Mouse (Mus musculus) neural tube, embryonic 13.5 days (tissue): Measurements from ENCODE around the gene Mapt. TPM values are rescaled to one million over a fixed set of nuclear protein-coding genes. Genes with fewer than 3 reads are reported as not detected.
"Not testable (repeated sequence)": the region's sequence is repeated elsewhere in the genome, so short reads cannot be mapped to it uniquely, and the experiment has no call there.

ENCODE experiments used
- ATAC-seq: fragments of 200-750 bp; cut with Nextera tagmentation; 2 replicates; pipeline ENCODE4 v1.8.0; 2017; ENCODE audit warnings: low read depth, mild to moderate bottlenecking, moderate TSS enrichment, moderate library complexity
- H3K27ac ChIP-seq: fragments of 300-500 bp; sonication (generic); replicated peaks from 2 replicates; pipeline ENCODE4 v1.5.1; 2015; ENCODE audit warnings: moderate library complexity, mild to moderate bottlenecking, inconsistent platforms
- H3K27me3 ChIP-seq: fragments of 300-500 bp; sonication (generic); 2 replicates; pipeline ENCODE4 v1.6.1; 2015; ENCODE audit warnings: mild to moderate bottlenecking, inconsistent platforms
- H3K36me3 ChIP-seq: fragments of 300-500 bp; sonication (generic); 2 replicates; pipeline ENCODE4 v1.6.1; 2015; ENCODE audit warnings: mild to moderate bottlenecking, inconsistent platforms
- H3K4me1 ChIP-seq: fragments of 300-500 bp; sonication (generic); replicated peaks from 2 replicates; pipeline ENCODE4 v1.6.1; 2015; ENCODE audit warnings: inconsistent platforms
- H3K4me2 ChIP-seq: fragments of 300-500 bp; sonication (generic); 2 replicates; pipeline ENCODE4 v1.6.1; 2015; ENCODE audit warnings: inconsistent platforms, mild to moderate bottlenecking, moderate library complexity
- H3K4me3 ChIP-seq: fragments of 300-500 bp; sonication (generic); 2 replicates; pipeline ENCODE4 v1.5.1; 2015; ENCODE audit warnings: mild to moderate bottlenecking, inconsistent platforms
- H3K9ac ChIP-seq: fragments of 300-500 bp; sonication (generic); 2 replicates; pipeline ENCODE4 v1.6.1; 2015; ENCODE audit warnings: moderate library complexity, mild to moderate bottlenecking, inconsistent platforms
- H3K9me3 ChIP-seq: fragments of 300-500 bp; sonication (generic); 2 replicates; pipeline ENCODE4 v1.6.1; 2016; ENCODE audit warnings: inconsistent platforms
- WGBS: fragments of 180-500 bp; shearing (Covaris S2); methylation state at CpG from one replicate; pipeline ENCODE4 v1.1.7; 2015; 5-methylcytosine and 5-hydroxymethylcytosine counted together
- polyA plus RNA-seq: library from polyadenylated mRNA; unstranded; fragments of >200 nt; fragmentation: Nextera tagmentation; extraction: Ambion mirVana; gene quantifications from 2 replicates; pipeline ENCODE4 v1.2.1, GENCODE M21; 2015

Gene Mapt
- polyA plus RNA-seq, 1 experiment from 2014 or later = 665 TPM

DNA sequence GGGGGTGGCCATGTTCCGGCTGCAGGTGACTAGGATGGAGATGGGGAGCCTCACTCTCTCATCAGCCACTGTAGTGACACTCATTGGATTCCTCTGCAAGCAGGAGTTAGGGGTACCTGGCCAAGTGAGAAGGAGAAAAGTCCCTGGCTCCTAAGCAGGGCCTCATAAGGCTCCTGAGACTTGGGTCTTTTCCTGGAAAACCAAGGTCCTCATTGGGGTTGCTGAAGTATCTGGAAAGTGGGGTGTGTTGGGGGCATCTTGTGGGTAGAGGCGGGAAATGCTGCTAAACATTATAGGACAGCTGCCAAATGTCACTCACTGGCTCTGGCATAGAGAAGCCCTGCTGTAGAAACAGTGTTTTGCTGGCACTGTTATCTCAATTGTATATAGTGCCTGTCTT lies 4.7 kb downstream of the Mapt start:
- Histone ChIP-seq H3K9me3 (no peaks in the 10 kb centered on the region), H3K4me1 (peaks cover 57% of the 10 kb centered on the region), H3K27me3 (peaks cover 31% of the 10 kb centered on the region), H3K9ac (peak overlapping the region; percentile 49; the same call in 1 of the 2 replicates), H3K4me3 (peak overlapping the region; percentile 81), H3K27ac (no peak overlapping the region), H3K36me3 (no peaks in the 10 kb centered on the region), H3K4me2 (peak overlapping the region; percentile 79)
- WGBS = 76% methylated on average over 2 of the region's 2 CpGs
- ATAC-seq = no peak

DNA sequence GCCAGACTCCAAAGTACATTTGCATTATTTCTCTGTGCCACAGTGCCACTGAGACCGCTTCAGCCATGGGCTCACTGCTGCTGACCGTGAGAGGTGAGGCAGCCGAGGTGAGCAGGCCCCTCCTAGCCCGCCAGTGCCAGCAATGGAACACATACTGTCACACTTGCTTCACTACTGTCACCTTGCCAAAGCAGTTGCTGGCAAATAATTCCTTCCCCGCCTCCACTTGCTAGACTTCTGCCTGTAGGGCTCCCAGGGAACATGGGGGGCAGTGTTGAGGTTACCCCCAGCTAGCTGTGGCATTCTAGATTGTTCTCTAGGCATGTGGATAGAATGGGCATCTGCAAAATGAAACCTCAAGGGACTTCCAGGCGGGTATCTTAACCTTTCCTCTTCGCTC lies 6.0 kb downstream of the Mapt start:
- no peak for ATAC-seq
- peaks cover 30% of the 10 kb centered on the region for H3K27me3 ChIP-seq
- no peak overlapping the region for H3K9ac ChIP-seq
- no peak overlapping the region for H3K27ac ChIP-seq
- H3K4me1 ChIP-seq = peaks cover 57% of the 10 kb centered on the region
- peak overlapping the region; percentile 79; the same call in 1 of the 2 replicates for H3K4me2 ChIP-seq
- H3K4me3 ChIP-seq = no peak overlapping the region
- H3K9me3 ChIP-seq = no peaks in the 10 kb centered on the region
- H3K36me3 ChIP-seq = no peaks in the 10 kb centered on the region
- 64% methylated on average over 7 of the region's 7 CpGs for WGBS

DNA sequence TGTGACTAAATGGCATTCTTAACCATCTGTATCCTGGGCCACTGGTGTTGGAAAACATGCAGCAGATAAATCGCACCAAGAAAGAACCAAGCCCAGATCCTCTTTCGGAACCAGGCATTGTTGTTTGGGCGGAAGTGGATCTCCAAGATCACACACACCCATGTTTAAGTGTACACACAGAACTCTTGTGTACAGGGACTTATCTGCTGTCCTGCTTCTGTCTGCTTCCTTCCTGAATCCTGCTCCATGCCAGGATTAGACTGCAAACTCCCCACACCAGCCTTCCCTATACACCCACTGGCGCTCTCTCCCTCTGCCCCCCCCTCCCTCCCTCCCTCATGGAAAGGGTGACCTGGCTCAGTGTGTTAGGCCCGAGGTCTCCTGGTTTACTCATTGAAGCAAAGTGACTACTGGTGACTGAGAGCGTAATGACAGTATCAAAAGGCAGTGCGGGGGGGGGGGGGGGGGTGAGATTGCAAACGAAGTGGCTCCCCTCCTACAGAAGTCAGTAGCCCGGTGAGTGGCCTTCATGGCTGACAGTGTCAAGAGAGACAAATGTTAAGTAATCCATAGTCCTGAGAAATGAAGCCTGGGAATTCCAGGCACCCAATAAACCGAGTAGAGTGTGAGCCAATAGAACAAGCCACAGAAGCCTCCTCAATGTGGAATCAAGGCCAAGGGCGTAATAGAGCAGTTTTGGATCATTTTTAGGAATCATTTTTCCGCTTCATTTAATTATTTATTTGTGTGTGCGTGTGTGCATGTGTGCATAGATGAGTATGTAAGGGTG lies 7.0 kb downstream of the Mapt start:
- ATAC-seq = no peak
- H3K4me1 ChIP-seq = peaks cover 54% of the 10 kb centered on the region

DNA sequence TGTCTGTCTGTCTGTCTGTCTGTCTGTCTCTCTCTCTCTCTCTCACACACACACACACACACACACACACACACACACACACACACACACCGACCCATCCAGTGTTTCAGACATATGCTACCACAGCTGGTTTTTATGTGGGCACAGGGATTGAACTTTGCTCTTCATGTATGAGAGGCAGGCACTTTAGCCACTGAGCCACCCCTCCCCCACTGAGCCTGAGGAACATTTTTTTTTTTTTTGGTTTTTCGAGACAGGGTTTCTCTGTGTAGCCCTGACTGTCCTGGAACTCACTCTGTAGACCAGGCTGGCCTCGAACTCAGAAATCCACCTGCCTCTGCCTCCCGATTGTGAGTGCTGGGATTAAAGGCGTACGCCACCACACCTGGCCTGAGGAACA lies 14.3 kb downstream of the Mapt start:
- H3K36me3 ChIP-seq, H3K4me2 ChIP-seq, H3K27ac ChIP-seq, H3K27me3 ChIP-seq, H3K4me3 ChIP-seq, H3K9me3 ChIP-seq, ATAC-seq, H3K9ac ChIP-seq: not testable (repeated sequence)
- 79% methylated on average over 6 of the region's 6 CpGs for WGBS
- peaks cover 27% of the 10 kb centered on the region for H3K4me1 ChIP-seq

More for the DNA sequence above, 7.0 kb downstream of the Mapt start:
- H3K27me3 ChIP-seq = peaks cover 21% of the 10 kb centered on the region
- 63% methylated on average over 13 of the region's 13 CpGs for whole genome bisulfite sequencing
- H3K4me3 ChIP-seq = no peak overlapping the region
- H3K27ac ChIP-seq = no peak overlapping the region
- H3K4me2 ChIP-seq = no peak overlapping the region
- H3K36me3 ChIP-seq = no peaks in the 10 kb centered on the region
- H3K9me3 ChIP-seq = no peaks in the 10 kb centered on the region
- no peak overlapping the region for H3K9ac ChIP-seq

DNA sequence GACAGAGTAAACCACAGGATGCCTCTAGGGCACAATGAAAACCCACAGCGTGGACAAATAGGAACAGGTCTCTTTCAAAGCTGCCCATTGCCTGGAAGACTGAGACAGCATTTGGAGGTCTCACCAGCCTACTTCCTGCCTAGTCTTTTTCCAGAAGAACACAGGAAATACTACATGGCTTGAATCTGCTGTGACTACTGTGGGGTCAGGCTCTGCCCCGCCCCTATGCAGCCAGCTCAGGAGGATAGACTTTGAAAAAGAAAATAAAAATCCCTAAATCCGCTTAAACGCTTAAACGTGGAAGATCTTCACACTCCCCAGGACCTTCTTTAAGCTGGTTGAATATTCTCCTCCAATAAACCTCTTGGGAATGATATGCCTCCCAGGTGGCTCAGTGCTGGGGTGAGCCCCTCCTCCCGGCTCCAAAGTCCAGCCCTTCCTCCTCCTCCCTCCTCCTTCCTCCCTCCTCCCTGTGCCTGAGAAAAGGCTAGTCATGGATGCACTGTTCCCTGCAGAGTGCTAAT lies 15.0 kb downstream of the Mapt start:
- H3K9ac ChIP-seq = no peak overlapping the region
- 16% methylated on average over 6 of the region's 6 CpGs for WGBS
- H3K4me2 ChIP-seq = no peak overlapping the region
- H3K36me3 ChIP-seq = no peaks in the 10 kb centered on the region
- no peaks in the 10 kb centered on the region for H3K9me3 ChIP-seq
- no peaks in the 10 kb centered on the region for H3K27me3 ChIP-seq
- ATAC-seq = no peak
- H3K27ac ChIP-seq = 0 out of 2 replicates have a peak overlapping the region, but pooled peaks have one; percentile 9
- peaks cover 29% of the 10 kb centered on the region for H3K4me1 ChIP-seq
- H3K4me3 ChIP-seq = no peak overlapping the region

DNA sequence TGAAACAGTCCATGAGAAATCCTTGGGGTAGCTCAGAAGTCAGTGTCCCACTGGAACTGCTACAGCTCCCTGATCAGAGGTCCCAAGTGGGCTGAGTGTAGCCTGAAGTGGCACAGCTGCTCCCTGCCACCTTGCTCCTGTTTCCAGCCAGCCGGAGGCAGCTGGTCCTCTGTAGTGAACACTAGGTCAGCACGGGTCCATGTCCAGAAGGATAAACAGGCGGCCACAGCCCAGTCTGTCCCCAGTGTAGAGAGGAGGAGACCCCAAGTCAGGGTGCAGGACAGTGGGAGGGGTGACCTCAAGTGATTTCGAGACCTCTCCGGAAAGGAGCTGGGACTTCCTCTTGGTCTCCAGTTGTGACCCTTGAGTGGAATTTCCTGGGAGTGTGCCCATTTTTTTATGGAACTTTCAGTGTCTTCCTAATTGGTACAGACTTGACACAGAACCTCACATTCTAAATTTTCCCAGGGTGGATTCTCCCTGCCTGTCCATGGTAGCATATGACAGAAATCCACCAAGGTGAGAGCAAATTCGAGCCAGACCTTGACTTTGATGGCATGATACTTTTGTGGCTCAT lies 16.0 kb downstream of the Mapt start:
- Histone ChIP-seq H3K27me3 (no peaks in the 10 kb centered on the region), H3K27ac (no peak overlapping the region), H3K9me3 (no peaks in the 10 kb centered on the region), H3K36me3 (no peaks in the 10 kb centered on the region), H3K4me1 (peaks cover 35% of the 10 kb centered on the region), H3K4me3 (no peak overlapping the region), H3K4me2 (no peak overlapping the region), H3K9ac (no peak overlapping the region)
- no peak for ATAC-seq
- 75% methylated on average over 6 of the region's 6 CpGs for WGBS

DNA sequence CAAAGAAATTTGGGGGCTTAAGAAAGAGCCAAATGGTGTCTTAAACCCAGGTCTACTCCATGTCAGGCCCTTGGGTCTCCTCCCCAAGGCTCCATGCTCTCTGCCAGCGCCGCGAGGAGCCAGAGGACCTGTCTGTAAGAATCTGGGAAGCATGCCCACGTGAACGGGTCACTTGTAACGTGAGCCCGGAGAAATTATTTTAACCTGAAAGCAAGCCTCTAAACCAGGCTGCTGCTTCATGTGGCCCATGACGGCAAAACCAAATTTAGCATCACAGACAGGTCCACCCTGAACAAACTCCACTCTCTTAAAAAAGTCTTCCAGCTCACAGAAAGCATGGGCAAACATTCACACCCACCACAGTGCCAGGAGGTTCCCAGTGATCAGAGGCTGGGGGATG lies 18.2 kb downstream of the Mapt start:
- peaks cover 35% of the 10 kb centered on the region for H3K4me1 ChIP-seq
- no peak overlapping the region for H3K27ac ChIP-seq
- no peak for ATAC-seq
- 82% methylated on average over 8 of the region's 8 CpGs for WGBS
- no peaks in the 10 kb centered on the region for H3K36me3 ChIP-seq
- H3K4me2 ChIP-seq = no peak overlapping the region
- no peak overlapping the region for H3K9ac ChIP-seq
- no peak overlapping the region for H3K4me3 ChIP-seq
- H3K27me3 ChIP-seq = no peaks in the 10 kb centered on the region
- H3K9me3 ChIP-seq = no peaks in the 10 kb centered on the region

DNA sequence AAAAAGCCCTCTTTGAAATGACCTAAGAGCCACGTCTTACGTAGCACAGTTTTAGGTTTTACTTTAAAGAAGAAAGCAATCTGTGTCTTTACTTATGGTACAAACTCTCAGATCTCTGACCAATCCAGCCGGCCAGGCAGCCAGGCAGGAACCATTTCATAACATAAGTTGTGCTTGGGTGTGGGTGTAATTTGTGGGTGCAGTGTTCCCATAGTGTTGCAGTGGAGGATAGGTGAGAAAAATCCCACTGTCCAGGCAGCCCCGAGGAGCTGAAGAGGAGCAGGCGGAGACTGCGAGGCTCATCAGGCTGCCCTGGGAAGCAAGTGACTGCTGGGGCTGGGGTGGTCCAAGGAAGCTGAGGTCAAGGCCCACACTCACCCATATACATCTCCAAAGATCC lies 19.9 kb downstream of the Mapt start:
- no peak overlapping the region for H3K9ac ChIP-seq
- no peak overlapping the region for H3K4me3 ChIP-seq
- no peaks in the 10 kb centered on the region for H3K27me3 ChIP-seq
- no peaks in the 10 kb centered on the region for H3K36me3 ChIP-seq
- ATAC-seq = no peak
- no peak overlapping the region for H3K27ac ChIP-seq
- peaks cover 26% of the 10 kb centered on the region for H3K4me1 ChIP-seq
- no peaks in the 10 kb centered on the region for H3K9me3 ChIP-seq
- no peak overlapping the region for H3K4me2 ChIP-seq
- WGBS = 79% methylated on average over 6 of the region's 6 CpGs

DNA sequence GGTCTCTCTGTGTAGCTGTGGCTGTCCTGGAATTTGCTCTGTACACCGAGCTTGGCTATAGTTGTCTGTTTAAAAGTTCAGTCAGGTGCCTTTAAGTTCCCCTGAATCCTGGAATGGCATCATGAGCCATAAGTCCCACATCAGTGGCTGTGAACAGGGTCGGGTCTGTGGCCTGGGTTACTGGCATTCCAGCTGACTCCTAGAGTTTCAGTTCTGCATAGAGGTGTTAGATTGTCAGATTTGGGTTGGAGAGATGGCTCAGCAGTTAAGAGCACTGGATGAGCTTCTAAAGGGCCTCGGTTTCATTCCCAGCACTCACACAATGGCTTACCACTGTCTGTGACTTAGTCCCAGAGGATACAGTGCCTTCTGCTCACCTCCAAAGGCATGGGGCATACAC lies 20.9 kb downstream of the Mapt start:
- Histone ChIP-seq H3K27me3 (no peaks in the 10 kb centered on the region), H3K4me1 (peaks cover 17% of the 10 kb centered on the region), H3K27ac (no peak overlapping the region), H3K36me3 (no peaks in the 10 kb centered on the region), H3K4me2 (no peak overlapping the region), H3K4me3 (no peak overlapping the region), H3K9me3 (no peaks in the 10 kb centered on the region), H3K9ac (no peak overlapping the region)
- 73% methylated on average over 3 of the region's 3 CpGs for WGBS
- ATAC-seq = no peak

DNA sequence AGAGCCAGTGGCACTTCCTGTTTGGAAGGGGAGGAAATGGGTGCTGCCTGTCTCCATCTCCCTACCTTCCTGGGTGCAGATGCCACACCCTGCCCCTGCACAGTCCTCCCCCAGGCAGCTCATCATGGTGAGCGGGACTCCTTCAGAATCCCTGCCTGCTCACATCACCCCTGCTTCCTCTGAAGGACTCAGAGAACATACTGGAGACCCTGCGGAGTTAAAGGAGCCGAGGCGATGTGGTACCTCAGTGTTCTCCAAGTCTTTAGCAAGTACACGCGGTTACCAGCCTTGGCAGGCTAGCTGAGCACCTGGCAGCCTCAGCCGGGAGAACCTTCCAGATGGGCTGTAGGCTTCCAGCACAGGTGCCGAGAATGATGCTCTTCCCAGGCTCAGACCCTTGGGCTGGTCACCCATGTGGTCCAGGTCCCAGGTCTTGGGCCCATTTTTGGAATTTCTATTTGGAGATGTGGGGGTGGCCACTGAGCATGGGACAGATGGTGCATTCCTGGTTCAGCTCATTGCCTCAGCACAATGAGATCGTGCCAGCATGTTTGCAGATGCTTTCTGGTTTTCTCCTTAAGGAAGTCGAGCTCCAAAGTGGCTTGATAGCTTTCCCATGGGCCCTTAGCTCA lies 23.3 kb downstream of the Mapt start:
- H3K9ac ChIP-seq = no peak overlapping the region

DNA sequence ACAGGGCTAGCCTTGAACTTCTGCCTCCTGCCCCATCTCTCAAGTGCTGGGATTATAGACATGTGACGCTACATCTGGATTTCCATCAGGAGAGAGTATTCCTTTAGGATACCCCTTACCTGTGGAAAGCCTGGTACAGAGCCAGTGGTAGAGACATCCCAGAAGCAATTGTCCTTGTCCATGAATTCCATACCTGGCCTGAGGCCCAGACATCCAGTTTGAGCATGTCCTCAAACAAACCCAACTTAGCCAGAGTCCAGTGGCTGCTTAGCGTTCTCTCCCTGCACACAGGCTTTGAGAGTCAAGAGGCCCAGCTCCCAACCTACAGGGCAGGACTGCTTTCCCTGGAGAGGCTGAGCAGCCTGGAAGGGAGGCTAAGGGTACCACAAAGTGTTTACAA lies 25.0 kb downstream of the Mapt start:
- no peak overlapping the region for H3K9ac ChIP-seq
- no peaks in the 10 kb centered on the region for H3K9me3 ChIP-seq
- peaks cover 22% of the 10 kb centered on the region for H3K4me1 ChIP-seq
- no peaks in the 10 kb centered on the region for H3K36me3 ChIP-seq
- H3K27ac ChIP-seq = no peak overlapping the region
- WGBS = 93% methylated on average over 2 of the region's 2 CpGs
- no peaks in the 10 kb centered on the region for H3K27me3 ChIP-seq
- H3K4me3 ChIP-seq = no peak overlapping the region
- no peak overlapping the region for H3K4me2 ChIP-seq
- ATAC-seq = no peak

More for the DNA sequence above, 23.3 kb downstream of the Mapt start:
- H3K4me2 ChIP-seq = no peak overlapping the region
- 86% methylated on average over 10 of the region's 10 CpGs for WGBS
- H3K4me3 ChIP-seq = no peak overlapping the region
- no peak for ATAC-seq
- no peaks in the 10 kb centered on the region for H3K9me3 ChIP-seq
- no peak overlapping the region for H3K27ac ChIP-seq
- H3K36me3 ChIP-seq = no peaks in the 10 kb centered on the region
- peaks cover 23% of the 10 kb centered on the region for H3K4me1 ChIP-seq
- no peaks in the 10 kb centered on the region for H3K27me3 ChIP-seq

DNA sequence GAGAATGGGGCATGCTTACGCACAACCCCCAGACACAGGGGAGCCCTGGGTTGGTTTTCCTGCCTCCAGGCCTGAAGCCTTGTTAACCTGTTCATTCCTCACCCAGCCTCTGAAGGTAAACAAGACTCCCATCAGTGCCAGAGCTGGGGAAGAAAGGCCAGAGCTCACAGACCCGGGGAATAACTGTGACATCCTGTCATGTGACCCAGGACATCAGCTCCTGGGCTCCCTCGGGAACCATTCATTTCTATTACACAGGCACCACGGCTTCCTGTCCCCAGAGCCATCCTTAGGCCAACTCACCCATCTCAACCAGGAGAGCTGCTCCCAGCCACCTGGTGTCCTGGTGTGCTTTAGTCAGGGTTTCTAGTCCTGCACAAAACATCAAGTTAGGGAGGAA lies 27.8 kb downstream of the Mapt start:
- Histone ChIP-seq H3K4me3 (no peak overlapping the region), H3K9me3 (no peaks in the 10 kb centered on the region), H3K27me3 (no peaks in the 10 kb centered on the region), H3K9ac (no peak overlapping the region), H3K4me2 (no peak overlapping the region), H3K4me1 (peaks cover 16% of the 10 kb centered on the region), H3K27ac (no peak overlapping the region), H3K36me3 (no peaks in the 10 kb centered on the region)
- no peak for ATAC-seq
- whole genome bisulfite sequencing = 50% methylated on average over 4 of the region's 4 CpGs
